Mouse (Mus musculus): Measurements from ENCODE around the gene Btbd9. TPM values are rescaled to one million over a fixed set of nuclear protein-coding genes. Genes with fewer than 3 reads are reported as not detected.

Btbd9 gene
- polyA plus RNA-seq, 1 experiment, result 15.3 TPM

DNA sequence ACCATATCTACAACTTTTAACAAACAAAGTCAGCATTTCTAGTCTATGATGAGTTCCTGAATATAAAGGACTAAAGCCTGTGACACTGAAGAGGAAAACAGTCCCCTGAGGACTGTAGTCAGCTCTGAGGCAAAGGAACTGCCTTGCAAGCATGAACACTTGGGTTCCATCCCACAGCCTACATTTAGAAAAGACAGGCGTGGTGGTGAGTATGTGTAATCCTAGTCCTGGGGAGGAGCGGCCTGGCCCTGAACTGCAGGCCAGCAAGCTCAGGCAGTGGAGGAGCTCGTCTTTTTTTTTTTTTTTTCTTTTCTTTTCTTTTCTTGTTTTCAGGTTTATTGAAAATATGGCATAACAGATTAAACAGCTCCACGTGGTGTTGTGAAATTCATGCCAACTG is 181.0 kb downstream of the Btbd9 start:
- TF ChIP-seq CTCF (IDR thresholded peaks at IDR 0.05; ENCODE audit: control insufficient read depth, insufficient read depth, insufficient read length) (no peak), MAX (IDR thresholded peaks at IDR 0.05) (no peak), CEBPB (IDR thresholded peaks at IDR 0.05; ENCODE audit: low read depth) (no peak), MYOG (IDR thresholded peaks at IDR 0.05; ENCODE audit: control insufficient read depth, extremely low read depth, insufficient read length) (no peak)
- Histone ChIP-seq H3K79me3 (ENCODE audit: low read depth) (no peaks in the 10 kb centered on the region), H3K36me3 (ENCODE audit: control insufficient read depth, insufficient read depth) (no peaks in the 10 kb centered on the region), H3K4me3 (ENCODE audit: insufficient read depth, poor library complexity, severe bottlenecking) (no peak overlapping the region), H3ac (ENCODE audit: control insufficient read depth, insufficient read length, low read depth) (no peak overlapping the region), H3K79me2 (ENCODE audit: control insufficient read depth, insufficient read depth) (no peaks in the 10 kb centered on the region), H3K27me3 (ENCODE audit: control insufficient read depth, insufficient read depth, insufficient read length) (no peaks in the 10 kb centered on the region)

DNA sequence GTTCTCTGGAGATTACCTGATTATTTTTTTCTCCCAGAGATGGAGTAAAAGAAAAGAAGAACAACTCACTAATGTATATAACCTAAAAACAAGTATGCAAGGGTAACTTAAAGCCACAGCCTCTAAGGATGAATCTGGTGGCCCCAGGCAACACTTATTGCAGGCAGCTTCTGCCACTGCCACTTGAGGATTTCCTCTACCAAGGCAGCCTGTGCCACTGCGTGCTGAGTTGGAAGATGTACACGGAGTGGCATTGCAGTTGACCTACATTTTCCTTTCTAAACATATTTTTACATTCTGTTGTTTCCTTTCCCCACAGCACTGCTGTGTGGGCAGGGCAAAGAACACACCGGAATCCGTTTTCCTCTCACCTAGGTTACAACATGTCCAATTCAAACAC is 184.3 kb downstream of the Btbd9 start:
- TF ChIP-seq MAX (IDR thresholded peaks at IDR 0.05) (no peak), CEBPB (IDR thresholded peaks at IDR 0.05; ENCODE audit: low read depth) (no peak), FOSL1 (IDR thresholded peaks at IDR 0.05; ENCODE audit: insufficient read depth, low read length, poor library complexity, severe bottlenecking) (no peak), MYOG (IDR thresholded peaks at IDR 0.05; ENCODE audit: control insufficient read depth, extremely low read depth, insufficient read length) (no peak), MYOD1 (IDR thresholded peaks at IDR 0.05; ENCODE audit: control insufficient read depth, insufficient read length, low read depth) (no peak), USF1 (IDR thresholded peaks at IDR 0.05; ENCODE audit: low read depth) (no peak), CTCF (IDR thresholded peaks at IDR 0.05; ENCODE audit: control insufficient read depth, insufficient read depth, insufficient read length) (no peak)
- Histone ChIP-seq H3K4me3 (ENCODE audit: insufficient read depth, poor library complexity, severe bottlenecking) (no peak overlapping the region), H3K79me2 (ENCODE audit: control insufficient read depth, insufficient read depth) (no peaks in the 10 kb centered on the region), H3K27me3 (ENCODE audit: control insufficient read depth, insufficient read depth, insufficient read length) (no peaks in the 10 kb centered on the region), H3ac (ENCODE audit: control insufficient read depth, insufficient read length, low read depth) (no peak overlapping the region), H3K79me3 (ENCODE audit: low read depth) (no peaks in the 10 kb centered on the region), H3K36me3 (ENCODE audit: control insufficient read depth, insufficient read depth) (no peaks in the 10 kb centered on the region)

DNA sequence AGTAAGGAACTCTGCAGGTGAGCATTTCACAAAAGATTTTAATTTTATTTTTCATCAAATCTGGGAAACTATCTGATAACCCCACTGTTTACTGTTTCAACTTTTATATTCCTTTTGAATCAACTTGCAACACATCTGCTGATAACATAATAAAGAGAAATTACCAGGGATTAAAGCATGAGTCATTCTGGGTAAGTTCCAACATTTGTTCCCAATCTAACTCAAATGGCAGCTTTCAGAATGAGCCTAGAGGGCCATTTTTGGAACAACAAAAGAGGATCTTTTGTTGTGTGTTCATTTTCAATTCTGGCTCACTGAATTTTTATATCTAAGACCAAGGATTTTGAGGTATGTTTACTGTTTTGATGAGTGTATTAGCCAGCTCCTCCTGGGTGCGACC is 185.1 kb downstream of the Btbd9 start:
- Histone ChIP-seq H3ac (ENCODE audit: control insufficient read depth, insufficient read length, low read depth) (no peak overlapping the region), H3K4me3 (ENCODE audit: insufficient read depth, poor library complexity, severe bottlenecking) (no peak overlapping the region), H3K27me3 (ENCODE audit: control insufficient read depth, insufficient read depth, insufficient read length) (no peaks in the 10 kb centered on the region), H3K79me3 (ENCODE audit: low read depth) (no peaks in the 10 kb centered on the region), H3K36me3 (ENCODE audit: control insufficient read depth, insufficient read depth) (no peaks in the 10 kb centered on the region), H3K79me2 (ENCODE audit: control insufficient read depth, insufficient read depth) (no peaks in the 10 kb centered on the region)
- no peak for TF ChIP-seq FOSL1 (IDR thresholded peaks at IDR 0.05; ENCODE audit: insufficient read depth, low read length, poor library complexity, severe bottlenecking)
- no peak for TF ChIP-seq MYOG (IDR thresholded peaks at IDR 0.05; ENCODE audit: control insufficient read depth, extremely low read depth, insufficient read length)
- TF ChIP-seq MAX (IDR thresholded peaks at IDR 0.05), result no peak
- no peak for TF ChIP-seq CTCF (IDR thresholded peaks at IDR 0.05; ENCODE audit: control insufficient read depth, insufficient read depth, insufficient read length)
- no peak for TF ChIP-seq USF1 (IDR thresholded peaks at IDR 0.05; ENCODE audit: low read depth)
- no peak for TF ChIP-seq CEBPB (IDR thresholded peaks at IDR 0.05; ENCODE audit: low read depth)
- no peak for TF ChIP-seq MYOD1 (IDR thresholded peaks at IDR 0.05; ENCODE audit: control insufficient read depth, insufficient read length, low read depth)

DNA sequence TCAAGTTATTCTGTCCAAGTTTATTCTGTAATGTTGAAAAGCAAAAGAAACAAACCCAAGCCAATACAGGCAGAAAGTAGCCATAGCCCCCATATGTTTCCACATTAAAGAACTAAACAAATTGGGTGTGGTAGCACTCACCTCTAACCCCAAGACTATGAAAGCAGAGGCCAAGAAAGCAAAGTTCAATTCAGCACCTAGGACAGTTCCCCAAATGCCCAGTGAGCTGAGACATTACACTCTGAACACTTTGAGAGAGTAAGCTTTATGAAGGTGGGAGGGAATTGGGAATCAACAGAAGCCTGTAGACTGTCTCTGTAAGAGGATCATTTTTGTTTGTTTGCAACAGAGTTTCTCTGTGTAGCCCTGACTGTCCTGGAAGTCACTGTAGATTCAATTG is 186.6 kb downstream of the Btbd9 start:
- Histone ChIP-seq H3ac (ENCODE audit: control insufficient read depth, insufficient read length, low read depth) (no peak overlapping the region), H3K4me3 (ENCODE audit: insufficient read depth, poor library complexity, severe bottlenecking) (no peak overlapping the region), H3K36me3 (ENCODE audit: control insufficient read depth, insufficient read depth) (no peaks in the 10 kb centered on the region), H3K27me3 (ENCODE audit: control insufficient read depth, insufficient read depth, insufficient read length) (no peaks in the 10 kb centered on the region), H3K79me3 (ENCODE audit: low read depth) (no peaks in the 10 kb centered on the region), H3K79me2 (ENCODE audit: control insufficient read depth, insufficient read depth) (no peaks in the 10 kb centered on the region)
- TF ChIP-seq MYOG (IDR thresholded peaks at IDR 0.05; ENCODE audit: control insufficient read depth, extremely low read depth, insufficient read length) (no peak), USF1 (IDR thresholded peaks at IDR 0.05; ENCODE audit: low read depth) (no peak), CTCF (IDR thresholded peaks at IDR 0.05; ENCODE audit: control insufficient read depth, insufficient read depth, insufficient read length) (no peak), FOSL1 (IDR thresholded peaks at IDR 0.05; ENCODE audit: insufficient read depth, low read length, poor library complexity, severe bottlenecking) (no peak)

DNA sequence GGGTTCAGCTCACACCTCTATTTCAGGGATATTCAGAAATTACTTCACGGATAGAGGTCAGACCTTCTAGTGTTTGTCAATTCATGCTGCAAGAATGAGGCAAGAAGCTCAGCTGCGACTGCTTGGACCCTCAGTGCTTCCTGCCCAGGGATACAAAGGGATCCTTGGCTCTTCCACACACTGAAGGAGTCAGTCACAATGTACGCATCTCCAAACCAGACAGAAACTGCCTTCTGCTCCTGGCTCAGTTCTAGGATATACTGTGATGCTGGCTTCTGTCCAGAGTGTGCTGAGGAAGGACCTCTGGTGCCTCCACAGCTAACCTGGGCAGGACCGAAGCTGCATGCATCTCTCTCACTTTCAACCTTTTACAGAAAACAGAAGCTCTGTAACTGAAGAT is 187.5 kb downstream of the Btbd9 start:
- H3K4me3 ChIP-seq (ENCODE audit: insufficient read depth, poor library complexity, severe bottlenecking), result no peak overlapping the region
- no peaks in the 10 kb centered on the region for H3K79me3 ChIP-seq (ENCODE audit: low read depth)
- H3K27me3 ChIP-seq (ENCODE audit: control insufficient read depth, insufficient read depth, insufficient read length), result no peaks in the 10 kb centered on the region
- no peaks in the 10 kb centered on the region for H3K79me2 ChIP-seq (ENCODE audit: control insufficient read depth, insufficient read depth)
- no peak for TF ChIP-seq MYOG (IDR thresholded peaks at IDR 0.05; ENCODE audit: control insufficient read depth, extremely low read depth, insufficient read length)
- TF ChIP-seq FOSL1 (IDR thresholded peaks at IDR 0.05; ENCODE audit: insufficient read depth, low read length, poor library complexity, severe bottlenecking), result no peak
- H3K36me3 ChIP-seq (ENCODE audit: control insufficient read depth, insufficient read depth), result no peaks in the 10 kb centered on the region
- H3ac ChIP-seq (ENCODE audit: control insufficient read depth, insufficient read length, low read depth), result no peak overlapping the region

DNA sequence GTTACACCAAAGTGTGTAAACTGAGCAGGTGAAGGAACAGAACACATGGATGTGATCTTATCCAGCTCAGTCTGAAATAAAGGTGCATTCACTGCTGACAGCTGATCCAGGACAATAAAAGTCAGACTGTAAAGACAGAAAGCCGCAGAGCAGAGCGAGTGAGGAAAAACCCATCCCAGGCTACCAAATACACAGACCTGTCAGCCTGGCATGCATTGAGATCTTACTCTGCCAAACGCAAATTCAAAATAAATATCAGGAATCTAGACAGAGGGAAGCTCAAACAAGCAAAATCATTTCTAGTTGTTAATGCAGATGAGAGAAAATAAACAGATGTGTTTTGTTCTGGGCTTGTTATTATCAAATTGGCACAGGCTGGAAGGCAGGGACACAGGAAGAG is 187.9 kb downstream of the Btbd9 start:
- Histone ChIP-seq H3ac (ENCODE audit: control insufficient read depth, insufficient read length, low read depth) (no peak overlapping the region), H3K36me3 (ENCODE audit: control insufficient read depth, insufficient read depth) (no peaks in the 10 kb centered on the region), H3K79me3 (ENCODE audit: low read depth) (no peaks in the 10 kb centered on the region), H3K79me2 (ENCODE audit: control insufficient read depth, insufficient read depth) (no peaks in the 10 kb centered on the region), H3K27me3 (ENCODE audit: control insufficient read depth, insufficient read depth, insufficient read length) (no peaks in the 10 kb centered on the region), H3K4me3 (ENCODE audit: insufficient read depth, poor library complexity, severe bottlenecking) (no peak overlapping the region)
- TF ChIP-seq FOSL1 (IDR thresholded peaks at IDR 0.05; ENCODE audit: insufficient read depth, low read length, poor library complexity, severe bottlenecking) (no peak), CTCF (IDR thresholded peaks at IDR 0.05; ENCODE audit: control insufficient read depth, insufficient read depth, insufficient read length) (no peak), MAX (IDR thresholded peaks at IDR 0.05) (no peak)

Data from C2C12 (cell line).